Mouse (Mus musculus) lung, postnatal 4 days (tissue): ENCODE data around the gene Tnni2.

ENCODE experiments used
- DNase-seq, 2 experiments: peaks; one replicate each; pipeline ENCODE4 v3.0.0; 2021

Gene Tnni2

DNA sequence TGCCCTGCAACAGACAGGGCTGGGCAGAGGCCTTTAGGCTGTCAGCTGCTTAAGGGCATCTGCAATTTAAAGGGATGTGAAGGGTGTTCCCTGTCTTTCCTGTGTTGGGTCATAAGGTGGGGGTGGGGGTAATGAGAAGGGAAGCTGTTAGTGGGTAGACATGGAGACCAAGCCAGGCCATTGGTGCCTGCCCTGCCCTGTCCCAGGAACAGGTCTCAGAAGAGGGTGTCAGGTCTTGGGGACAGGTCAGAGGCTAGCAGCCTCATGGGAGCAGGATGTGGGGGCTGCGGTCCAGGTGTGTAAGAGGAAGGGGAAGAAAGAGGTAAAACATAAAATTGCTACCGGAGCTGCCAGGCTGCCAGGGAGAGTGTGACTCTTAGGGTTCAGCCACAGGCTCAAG is 19.8 kb downstream of the Tnni2 start:
- DNase-seq: peak in 1 of 2 experiments; percentile 31

- peak in 1 of 2 experiments; percentile 20 for DNase-seq
Measured at GRCm38 (mm10) chr7:142462190-142462589, 20.6 kb downstream of the Tnni2 start.

- peak in 1 of 2 experiments; percentile 22 for DNase-seq
Measured at GRCm38 (mm10) chr7:142462594-142463078, 21.0 kb downstream of the Tnni2 start.

DNA sequence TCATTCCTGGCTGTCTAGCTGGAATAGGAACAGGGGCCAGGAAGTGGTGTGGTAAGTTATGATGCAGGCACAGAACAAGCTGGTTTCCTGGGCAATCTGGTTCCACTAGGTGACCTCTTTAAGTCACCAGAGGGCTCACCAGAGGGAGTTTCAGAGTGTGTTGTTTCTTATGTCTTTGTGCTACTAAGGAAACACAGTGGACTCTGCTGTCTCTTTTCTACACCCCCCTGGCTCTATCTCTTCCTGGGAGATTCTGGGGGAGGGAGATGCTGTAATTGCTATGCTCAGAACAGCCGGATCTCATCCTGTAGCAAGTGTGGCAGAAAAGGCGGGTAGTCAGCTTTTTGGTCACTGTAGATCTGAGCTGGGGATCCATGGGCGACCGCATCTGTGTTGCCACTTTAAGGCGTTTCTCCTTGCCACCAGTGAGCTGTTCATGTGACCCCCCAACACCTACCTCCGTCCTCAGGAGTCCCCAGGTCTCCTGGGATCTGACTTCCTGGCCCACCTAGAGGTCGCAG is 28.6 kb downstream of the Tnni2 start:
- no peak for DNase-seq

GRCm38 (mm10) chr7:142470808-142471413 is 29.3 kb downstream of the Tnni2 start:
- peak; percentile 67 to 78 for DNase-seq

- no peak for DNase-seq
Measured at GRCm38 (mm10) chr7:142471414-142471861, 29.8 kb downstream of the Tnni2 start.

DNA sequence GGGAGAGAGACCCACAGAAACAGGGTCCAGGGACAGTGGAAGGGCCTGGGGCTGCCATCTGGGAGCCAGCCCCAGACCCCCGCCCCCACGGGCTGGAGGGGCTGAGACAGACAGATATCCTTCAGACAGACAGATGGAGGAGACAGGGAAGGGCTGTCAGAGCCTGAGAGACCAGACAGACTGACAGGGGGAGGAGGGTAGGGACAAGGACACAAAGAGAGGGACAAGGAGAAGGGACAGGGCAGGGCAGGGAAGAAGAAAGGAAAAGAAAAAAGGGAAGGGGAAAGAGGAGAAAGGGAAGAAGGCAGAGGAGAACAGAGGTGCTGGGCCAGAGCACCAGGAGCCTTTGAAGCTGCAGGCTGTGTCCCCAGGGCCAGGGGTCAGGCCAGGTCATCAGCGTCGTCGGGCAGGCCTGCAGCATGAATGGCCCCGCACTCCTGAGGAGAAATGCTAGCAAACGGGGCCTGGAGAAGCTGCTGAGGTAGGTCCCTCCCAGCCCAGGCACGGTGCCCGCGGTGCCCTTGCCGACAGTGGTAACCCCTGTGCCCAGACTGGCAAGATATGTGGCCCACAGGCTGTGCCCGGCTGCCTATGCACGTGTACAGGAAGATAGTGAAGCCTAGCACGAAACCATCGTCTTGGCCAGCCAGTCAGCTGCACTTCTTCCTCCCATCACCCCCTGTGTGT is 30.4 kb downstream of the Tnni2 start:
- DNase-seq: peak in 1 of 2 experiments; percentile 29

DNA sequence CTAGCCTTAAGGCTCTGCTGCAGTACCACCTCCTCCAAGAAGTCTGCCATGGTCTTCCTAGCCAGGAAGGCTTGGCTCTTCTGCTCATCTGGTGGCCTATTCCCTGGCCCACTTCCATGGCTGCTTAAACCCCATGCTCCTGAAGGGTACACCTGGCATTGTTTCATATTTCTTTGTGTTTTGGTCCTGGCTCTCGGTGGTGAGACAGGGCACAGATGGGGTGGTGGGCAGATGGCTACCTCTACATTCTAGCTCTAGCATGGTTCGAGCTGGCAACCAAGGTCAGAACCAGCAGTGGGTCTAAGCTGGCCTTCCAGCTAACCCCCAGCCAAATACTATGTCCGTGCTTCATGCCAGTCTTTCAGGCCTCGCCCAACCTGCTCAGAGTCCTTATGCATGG is 31.3 kb downstream of the Tnni2 start:
- no peak for DNase-seq

DNA sequence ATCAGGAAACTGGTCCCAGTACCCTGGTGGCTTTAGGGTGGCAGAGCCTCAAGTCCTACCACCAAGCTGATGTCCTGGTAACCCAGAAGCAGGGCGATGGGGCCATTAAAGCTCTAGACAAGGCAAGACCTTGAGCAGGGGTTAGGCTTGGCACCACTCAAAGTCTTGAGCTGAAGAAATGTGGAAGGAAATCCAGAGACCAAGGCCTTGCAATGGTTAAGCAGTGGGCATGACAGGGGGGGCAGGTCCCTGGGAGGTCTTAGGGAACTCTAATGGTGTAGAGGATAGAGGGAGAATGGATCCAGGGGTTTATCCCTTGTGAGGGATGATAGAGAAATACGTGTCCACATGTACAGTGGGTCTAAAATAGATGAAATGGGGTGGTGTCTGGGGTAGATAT is 31.9 kb downstream of the Tnni2 start:
- no peak for DNase-seq

DNA sequence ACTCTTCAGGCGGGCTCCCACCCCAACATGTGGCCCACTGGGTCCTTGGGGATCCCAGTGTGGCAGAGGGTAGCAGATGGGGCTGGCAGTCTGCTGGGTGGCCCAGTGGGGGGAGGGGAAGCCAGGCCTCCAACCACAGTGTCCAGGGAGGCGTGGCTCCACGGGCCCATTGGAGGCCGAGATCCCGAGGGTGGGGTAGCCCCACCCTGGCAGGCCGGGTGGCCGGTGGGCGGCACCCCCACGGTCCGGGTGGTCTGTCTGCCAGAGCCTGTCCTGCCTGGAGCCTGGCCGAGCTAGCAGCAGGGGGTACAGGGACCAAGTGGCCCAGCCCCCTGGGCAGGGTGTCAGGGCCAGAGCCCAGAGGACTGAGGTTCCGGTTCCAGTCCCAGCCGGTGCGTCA is 33.2 kb downstream of the Tnni2 start:
- peak; percentile 75 to 88 for DNase-seq

GRCm38 (mm10) chr7:142475641-142476040 is 34.0 kb downstream of the Tnni2 start:
- peak in 1 of 2 experiments; percentile 15 for DNase-seq

- peak in 1 of 2 experiments; percentile 17 for DNase-seq
Measured at GRCm38 (mm10) chr7:142476271-142476670, 34.7 kb downstream of the Tnni2 start.

DNA sequence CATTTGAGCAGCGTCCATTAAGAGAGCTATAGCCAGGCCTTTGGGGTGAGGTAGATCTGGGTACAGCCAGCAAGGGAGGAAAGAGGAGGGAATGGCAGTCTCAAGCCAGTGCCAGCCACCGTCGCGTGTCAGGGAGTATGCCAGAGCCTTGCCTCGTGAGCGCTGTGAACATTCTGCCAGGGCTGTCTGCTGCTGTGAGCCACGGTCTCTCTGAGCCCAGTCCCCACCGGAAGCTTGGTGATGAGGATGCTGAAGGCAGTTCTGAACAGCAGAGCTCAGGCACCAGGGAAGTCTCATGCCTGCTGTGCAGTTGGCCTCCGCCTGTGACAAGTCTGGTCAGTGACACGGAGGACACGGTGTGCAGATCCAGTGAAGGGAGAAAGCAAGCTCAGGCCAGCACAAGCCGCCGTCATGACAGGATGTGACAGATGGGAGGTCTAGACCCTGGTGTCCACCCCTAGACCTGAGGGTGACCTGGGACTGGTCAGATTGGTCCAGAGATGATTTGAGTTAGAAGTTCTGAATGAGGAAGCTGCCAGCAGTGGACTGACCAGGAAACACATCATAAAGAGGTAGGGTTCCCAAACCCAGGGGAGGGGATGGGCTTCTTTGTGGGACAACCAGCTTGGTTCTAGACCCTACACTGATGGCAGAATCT is 35.3 kb downstream of the Tnni2 start:
- DNase-seq: peak in 1 of 2 experiments; percentile 21

DNA sequence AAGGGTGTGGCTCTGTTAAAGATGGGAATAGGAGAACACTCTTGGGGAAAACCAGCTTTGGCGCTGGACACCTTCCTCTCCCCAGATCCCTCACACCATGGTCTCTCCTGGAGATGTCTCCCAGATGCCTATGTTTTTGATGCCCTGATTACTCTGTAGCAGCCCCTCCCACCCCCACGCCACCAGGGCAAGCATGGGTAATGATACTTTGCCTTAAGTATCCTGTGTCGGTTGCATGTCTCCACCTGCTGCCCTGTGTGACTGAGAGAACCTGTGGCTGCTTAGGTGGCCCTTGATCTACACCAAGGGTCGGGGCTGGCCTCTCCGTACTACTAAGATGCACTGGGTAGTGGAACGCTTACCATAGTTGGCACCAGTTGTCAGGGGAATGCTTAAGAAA is 36.4 kb downstream of the Tnni2 start:
- no peak for DNase-seq

DNA sequence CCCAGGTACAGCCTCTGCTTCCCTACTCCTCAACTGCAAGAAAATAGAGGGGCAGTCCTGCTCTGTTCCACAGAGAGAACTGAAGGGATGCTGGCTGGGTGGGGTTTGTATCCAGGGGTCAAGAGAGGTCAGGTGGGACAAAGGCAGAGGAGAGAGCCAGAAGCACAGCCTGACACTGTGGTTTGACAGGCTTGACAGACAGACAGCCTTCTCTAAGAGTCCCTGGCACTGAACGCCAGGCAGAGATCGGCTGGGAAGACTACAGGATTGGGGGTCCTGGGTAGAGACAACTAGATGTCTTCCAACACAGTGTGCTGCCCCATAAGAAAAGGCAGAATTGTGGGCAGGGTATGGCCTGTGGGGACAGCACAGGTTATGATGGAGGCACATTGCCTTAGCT is 37.0 kb downstream of the Tnni2 start:
- DNase-seq: peak in 1 of 2 experiments; percentile 15

DNA sequence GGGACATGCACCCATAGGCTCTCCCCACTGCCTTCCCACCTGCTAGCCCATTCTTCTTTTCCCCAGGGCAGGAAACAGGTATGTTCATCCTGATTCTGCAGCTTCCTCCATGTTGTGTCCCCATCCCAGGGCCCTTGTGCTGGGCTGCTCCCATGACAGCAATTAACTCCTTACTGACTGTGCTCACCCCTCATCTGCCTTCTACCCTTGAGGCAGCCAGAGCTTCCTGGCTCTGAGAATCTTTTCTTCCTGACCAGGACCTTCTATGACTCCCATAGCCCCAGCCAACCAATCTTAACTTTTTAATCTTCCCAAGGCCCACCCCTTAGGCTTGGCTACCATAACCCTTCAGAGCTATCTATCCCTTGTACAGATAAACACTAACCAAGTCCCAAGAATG is 37.7 kb downstream of the Tnni2 start:
- DNase-seq: peak in 1 of 2 experiments; percentile 9

DNA sequence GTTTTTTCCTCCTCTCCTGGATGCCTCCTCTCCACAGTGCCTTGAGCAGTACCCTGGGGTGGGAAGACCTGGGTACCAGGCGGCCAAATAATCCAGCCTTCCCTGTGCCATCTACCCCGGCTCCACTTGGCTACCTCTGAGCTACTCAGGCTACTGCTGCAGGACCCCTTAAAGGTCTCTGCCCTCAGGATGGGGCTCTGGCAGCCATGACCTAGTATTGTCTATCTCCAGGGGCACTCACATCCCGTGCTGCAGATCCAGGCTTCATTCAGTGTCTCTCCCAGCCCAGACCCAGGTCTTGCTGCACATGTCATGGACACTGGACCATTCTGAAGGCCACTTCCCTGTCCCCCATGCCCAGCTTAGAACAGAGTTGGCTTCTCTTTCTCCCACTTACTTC is 38.3 kb downstream of the Tnni2 start:
- peak in 1 of 2 experiments; percentile 15 for DNase-seq

DNA sequence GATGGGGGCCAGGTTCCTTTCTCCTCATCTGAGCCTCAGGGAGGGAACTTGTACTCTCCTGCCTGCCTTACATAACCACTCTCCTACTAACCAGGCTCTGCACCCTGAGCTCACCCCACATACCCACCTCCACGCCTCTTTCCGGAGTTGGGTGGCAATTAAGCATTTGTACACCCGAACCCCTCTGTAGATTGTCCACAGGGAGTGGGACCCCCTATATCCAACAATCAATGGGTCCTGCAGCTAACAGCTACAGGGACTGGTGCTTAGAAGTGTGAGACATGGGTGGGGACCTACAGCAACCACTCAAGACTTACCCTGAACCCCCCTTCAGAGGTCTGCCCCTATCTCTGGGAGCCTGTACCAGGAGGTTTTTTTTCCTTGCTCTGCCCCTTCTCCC is 39.1 kb downstream of the Tnni2 start:
- DNase-seq: peak in 1 of 2 experiments; percentile 18

DNA sequence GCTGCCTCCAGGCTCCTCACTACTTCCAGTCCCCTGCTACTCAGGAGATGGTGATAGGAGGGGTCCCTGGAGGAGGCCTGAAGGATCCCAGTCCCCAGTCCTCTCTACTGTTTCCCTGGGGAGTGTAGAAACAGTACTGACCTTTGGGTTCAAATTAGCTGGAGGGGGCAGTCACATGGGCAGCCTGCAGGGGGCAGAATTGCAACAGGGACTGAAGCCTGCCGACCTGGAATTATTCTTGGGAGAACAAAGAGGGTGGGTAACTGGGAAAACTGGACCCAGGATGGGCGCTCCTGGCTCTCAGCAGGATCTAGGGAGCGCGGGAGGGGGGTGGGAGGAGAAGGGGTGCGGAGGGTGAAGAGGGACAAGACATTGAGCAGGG is 39.6 kb downstream of the Tnni2 start:
- peak; percentile 76 to 81 for DNase-seq

GRCm38 (mm10) chr7:142481568-142482255 is 40.1 kb downstream of the Tnni2 start:
- peak; percentile 67 to 82 for DNase-seq

GRCm38 (mm10) chr7:142482256-142482609 is 40.6 kb downstream of the Tnni2 start:
- DNase-seq: no peak

DNA sequence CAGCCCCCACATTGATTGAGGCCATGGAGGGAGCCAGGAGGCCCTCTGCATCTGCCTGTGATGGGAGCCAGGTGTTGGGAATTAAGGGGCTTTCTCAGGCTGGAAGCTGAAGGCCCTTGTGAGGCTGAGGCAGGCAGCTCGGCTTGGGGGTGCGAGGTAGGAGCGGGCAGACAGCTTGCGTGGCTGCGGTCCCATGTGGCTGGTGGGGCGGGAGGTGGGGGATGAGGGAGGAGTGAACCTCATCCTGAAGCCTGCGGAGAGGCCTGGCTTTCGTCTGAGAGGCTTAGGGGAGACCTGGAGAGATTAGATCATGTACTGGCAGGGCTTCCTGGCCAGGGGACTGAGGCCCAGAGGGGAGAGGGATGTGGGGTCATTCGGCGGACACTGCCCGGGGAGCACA is 41.5 kb downstream of the Tnni2 start:
- DNase-seq: peak in 1 of 2 experiments; percentile 42

- DNase-seq: peak in 1 of 2 experiments; percentile 25
Measured at GRCm38 (mm10) chr7:142484780-142485179, 43.2 kb downstream of the Tnni2 start.
